Mouse (Mus musculus) myocyte (in vitro differentiated cells): ENCODE measurements around the gene Sec61b.

ENCODE experiments used
- CEBPB ChIP-seq: IDR thresholded peaks from 2 replicates; pipeline ENCODE4 v1.6.1; 2011; ENCODE audit warnings: mild to moderate bottlenecking, moderate library complexity; ENCODE audit not compliant: poor library complexity, insufficient read depth, severe bottlenecking
- E2F4 ChIP-seq: IDR thresholded peaks from one replicate; pipeline ENCODE4 v1.6.1; 2011; ENCODE audit warnings: mild to moderate bottlenecking, control low read depth, moderate library complexity; ENCODE audit not compliant: insufficient read depth
- MAX ChIP-seq: IDR thresholded peaks from one replicate; pipeline ENCODE4 v1.6.1; 2011; ENCODE audit warnings: low read depth, mild to moderate bottlenecking, control low read depth
- MYOG ChIP-seq, 3 experiments: IDR thresholded peaks; one replicate each; pipeline ENCODE4 v1.6.1; 2011; ENCODE audit warnings: control low read depth in 2 of 3, low read depth in 2 of 3, mild to moderate bottlenecking in 2 of 3; ENCODE audit not compliant: insufficient read length in 2 of 3, control insufficient read depth in 1 of 3, insufficient read depth in 1 of 3
- POLR2A ChIP-seq: IDR thresholded peaks from one replicate; pipeline ENCODE4 v1.6.1; 2011; ENCODE audit warnings: low read depth, mild to moderate bottlenecking, control low read depth, moderate library complexity; ENCODE audit not compliant: insufficient read length
- POLR2AphosphoS2 ChIP-seq: IDR thresholded peaks from one replicate; pipeline ENCODE4 v1.6.1; 2011; ENCODE audit warnings: low read depth, control low read depth; ENCODE audit not compliant: insufficient read length
- SRF ChIP-seq: IDR thresholded peaks from one replicate; pipeline ENCODE4 v1.6.1; 2011; ENCODE audit warnings: low read depth; ENCODE audit not compliant: control insufficient read depth, insufficient read length
- TCF3 ChIP-seq: IDR thresholded peaks from one replicate; pipeline ENCODE4 v1.6.1; 2011; ENCODE audit warnings: low read depth, control low read depth; ENCODE audit not compliant: insufficient read length

DNA sequence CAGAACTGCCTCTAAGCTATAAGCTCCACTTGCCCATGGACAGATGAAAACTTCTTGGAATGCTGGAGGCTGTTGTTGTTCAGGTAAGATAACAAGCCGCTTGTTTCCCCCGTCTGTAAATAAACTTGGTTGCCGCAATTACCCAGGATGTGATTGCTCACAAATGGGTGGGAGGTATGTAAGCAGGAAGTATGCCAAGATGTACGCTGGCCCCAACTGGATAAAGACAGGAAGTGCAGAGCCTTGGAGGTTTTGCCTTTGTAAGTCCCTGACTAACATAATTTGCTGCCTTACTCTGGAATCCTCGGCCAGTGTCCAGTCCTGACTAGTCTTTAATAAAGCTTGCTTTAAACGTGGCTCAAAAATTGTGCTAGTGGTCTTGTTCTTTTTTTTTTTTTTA, 43.9 kb upstream of the Sec61b start:
- TF ChIP-seq CEBPB (no peak), MAX (no peak), POLR2A (no peak), MYOG (IDR thresholded peaks at IDR 0.05; ENCODE audit: control insufficient read depth in 1 of 3, insufficient read depth in 1 of 3, insufficient read length in 2 of 3, low read depth in 2 of 3) (no peak), POLR2AphosphoS2 (no peak), TCF3 (no peak), SRF (no peak), E2F4 (no peak)
